Mouse (Mus musculus) limb, embryonic 11.5 days (tissue): ENCODE measurements around the gene Ppm1g. TPM values are rescaled to one million over a fixed set of nuclear protein-coding genes. Genes with fewer than 3 reads are reported as not detected.
A peak's percentile ranks its signal among the peaks of the same experiment; 100 is the strongest.
"Not testable (repeated sequence)": the region's sequence is repeated elsewhere in the genome, so short reads cannot be mapped to it uniquely, and the experiment has no call there.

Experiments
- ATAC-seq: fragments of 200-750 bp; cut with Nextera tagmentation; 2 replicates; pipeline ENCODE4 v1.8.0; 2017; ENCODE audit warnings: low read depth; ENCODE audit not compliant: insufficient number of reproducible peaks, low FRiP score, low TSS enrichment
- DNase-seq: peaks from one replicate; pipeline ENCODE4 v3.0.0-alpha.2; 2015; ENCODE audit warnings: low spot score
- H3K27ac ChIP-seq: fragments of 300-500 bp; sonication (generic); replicated peaks from 2 replicates; pipeline ENCODE4 v1.5.1; 2014; ENCODE audit warnings: low read depth, mild to moderate bottlenecking, low read length
- H3K27me3 ChIP-seq: fragments of 300-500 bp; sonication (generic); 2 replicates; pipeline ENCODE4 v1.6.1; 2014; ENCODE audit warnings: mild to moderate bottlenecking, low read length, mixed read lengths; ENCODE audit not compliant: control insufficient read depth, insufficient read depth
- H3K36me3 ChIP-seq: fragments of 300-500 bp; sonication (generic); 2 replicates; pipeline ENCODE4 v1.6.1; 2014; ENCODE audit warnings: mild to moderate bottlenecking, low read length, moderate library complexity, mixed read lengths; ENCODE audit not compliant: control insufficient read depth, insufficient read depth
- H3K4me1 ChIP-seq: fragments of 300-500 bp; sonication (generic); 2 replicates; pipeline ENCODE4 v1.6.1; 2014; ENCODE audit warnings: low read length, mixed read lengths; ENCODE audit not compliant: control insufficient read depth, insufficient read depth
- H3K4me2 ChIP-seq: fragments of 300-500 bp; sonication (generic); 2 replicates; pipeline ENCODE4 v1.6.1; 2014; ENCODE audit warnings: low read depth, mild to moderate bottlenecking, moderate library complexity; ENCODE audit not compliant: severe bottlenecking
- H3K4me3 ChIP-seq: fragments of 300-500 bp; sonication (generic); 2 replicates; pipeline ENCODE4 v1.5.1; 2014; ENCODE audit warnings: low read depth, low read length
- H3K9ac ChIP-seq: fragments of 300-500 bp; sonication (generic); 2 replicates; pipeline ENCODE4 v1.6.1; 2014; ENCODE audit warnings: mild to moderate bottlenecking, low read length
- H3K9me3 ChIP-seq: fragments of 300-500 bp; sonication (generic); 2 replicates; pipeline ENCODE4 v1.6.1; 2016; ENCODE audit warnings: low read length; ENCODE audit not compliant: control insufficient read depth
- WGBS: fragments of 180-500 bp; shearing (Covaris S2); extraction: QIAGEN DNeasy Blood & Tissue Kit; methylation state at CpG from one replicate; pipeline ENCODE4 v1.1.7; 2014; 5-methylcytosine and 5-hydroxymethylcytosine counted together
- polyA plus RNA-seq: library from polyadenylated mRNA; unstranded; fragments of >200 nt; fragmentation: Nextera tagmentation; extraction: Ambion mirVana; gene quantifications from 2 replicates; pipeline ENCODE4 v1.2.1, GENCODE M21; 2014

Gene Ppm1g
- polyA plus RNA-seq, 1 experiment from 2014 or later: 154 TPM

DNA sequence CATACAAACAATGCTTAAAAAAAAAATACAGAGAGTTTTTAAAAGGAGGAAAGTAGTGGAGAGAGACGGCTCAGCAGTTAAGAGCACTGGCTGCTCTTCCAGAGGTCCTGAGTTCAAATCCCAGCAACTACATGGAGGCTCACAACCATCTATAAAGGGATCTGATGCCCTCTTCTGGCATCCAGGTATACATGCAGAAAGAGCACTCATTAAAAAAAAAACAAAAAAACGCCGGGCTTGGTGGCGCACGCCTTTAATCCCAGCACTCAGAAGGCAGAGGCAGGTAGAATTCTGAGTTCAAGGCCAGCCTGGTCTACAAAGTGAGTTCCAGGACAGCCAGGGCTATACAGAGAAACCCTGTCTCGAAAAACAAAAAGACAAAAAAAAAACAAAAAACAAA is 3.9 kb downstream of the Ppm1g start:
- whole genome bisulfite sequencing: 90% methylated on average over 6 of the region's 6 CpGs
- not testable (repeated sequence) for H3K4me3 ChIP-seq, H3K4me1 ChIP-seq, H3K9ac ChIP-seq, H3K9me3 ChIP-seq, DNase-seq, H3K36me3 ChIP-seq, ATAC-seq, H3K27ac ChIP-seq, H3K4me2 ChIP-seq, H3K27me3 ChIP-seq

DNA sequence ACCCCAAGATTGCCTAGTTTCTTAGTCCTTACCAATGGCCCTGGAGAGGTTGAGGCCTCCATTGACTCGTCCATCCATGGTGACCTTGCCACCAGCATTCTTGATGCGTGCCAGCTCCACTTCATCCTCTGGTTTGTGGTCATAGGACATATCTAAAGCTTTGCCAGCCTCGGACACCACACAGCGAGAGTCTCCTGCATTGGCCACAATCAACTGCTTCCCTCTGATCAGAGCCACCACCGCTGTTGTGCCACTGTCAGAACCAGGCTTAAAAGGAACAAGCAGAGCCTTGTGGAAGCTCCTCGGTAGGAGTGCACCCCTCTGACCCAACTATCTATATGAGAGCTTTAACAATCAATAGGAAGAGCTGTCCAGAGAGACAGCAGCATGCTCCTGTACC is 16.1 kb downstream of the Ppm1g start:
- 90% methylated on average over 6 of the region's 6 CpGs for WGBS

DNA sequence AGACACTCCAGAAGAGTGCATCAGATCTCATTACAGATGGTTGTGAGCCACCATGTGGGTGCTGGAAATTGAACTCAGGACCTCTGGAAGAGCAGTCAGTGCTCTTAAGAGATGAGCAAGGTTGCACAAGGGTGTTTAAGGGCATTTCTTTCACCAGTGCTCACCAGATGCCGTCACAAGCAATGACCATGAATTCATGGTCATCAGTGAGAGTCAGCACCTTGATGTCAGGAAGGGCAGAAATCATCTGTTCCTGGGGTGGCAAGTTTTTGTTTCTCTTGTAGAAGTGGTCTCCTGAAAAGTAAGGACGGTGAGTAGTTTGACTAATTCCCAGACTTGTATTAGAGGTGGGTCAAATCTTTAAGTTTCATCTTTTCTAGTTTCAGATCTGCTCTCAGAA is 16.6 kb downstream of the Ppm1g start:
- Histone ChIP-seq H3K27me3 (no peaks in the 10 kb centered on the region), H3K4me2 (no peak overlapping the region), H3K9me3 (peaks cover 5% of the 10 kb centered on the region), H3K9ac (no peak overlapping the region), H3K4me3 (no peak overlapping the region), H3K36me3 (peaks cover 32% of the 10 kb centered on the region), H3K4me1 (peaks cover 3% of the 10 kb centered on the region; the same call in 1 of the 2 replicates), H3K27ac (no peak overlapping the region)
- WGBS: 90% methylated on average over 2 of the region's 2 CpGs
- DNase-seq: no peak
- ATAC-seq: no peak

More for the DNA sequence above, 16.1 kb downstream of the Ppm1g start:
- Histone ChIP-seq H3K36me3 (peaks cover 27% of the 10 kb centered on the region), H3K4me3 (no peak overlapping the region), H3K9me3 (peaks cover 5% of the 10 kb centered on the region), H3K27me3 (no peaks in the 10 kb centered on the region), H3K4me2 (no peak overlapping the region), H3K9ac (no peak overlapping the region), H3K27ac (no peak overlapping the region), H3K4me1 (peaks cover 3% of the 10 kb centered on the region; the same call in 1 of the 2 replicates)
- DNase-seq: no peak
- no peak for ATAC-seq

DNA sequence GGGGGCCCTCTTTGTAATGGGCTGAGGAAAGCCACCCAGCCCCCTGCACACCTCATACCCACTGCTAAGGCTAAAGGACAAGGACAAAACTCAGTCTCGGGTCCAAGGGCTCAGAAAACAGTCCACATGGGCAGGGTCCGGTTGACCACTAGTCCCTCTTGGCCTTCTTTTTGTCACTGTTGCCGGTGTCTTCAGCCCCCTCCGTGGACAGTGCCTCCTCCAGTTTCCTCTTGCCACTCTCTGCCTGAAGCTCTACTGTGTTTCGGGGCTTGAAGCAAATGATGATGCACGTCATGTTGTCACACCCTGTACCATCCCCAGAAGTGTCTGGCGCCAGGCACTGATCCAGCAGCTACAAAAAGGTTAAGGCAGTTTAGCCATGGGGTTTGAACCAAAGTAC is 17.6 kb downstream of the Ppm1g start:
- 89% methylated on average over 7 of the region's 7 CpGs for WGBS
- peak overlapping the region; percentile 10; the same call in 1 of the 2 replicates for H3K27ac ChIP-seq
- peak overlapping the region; percentile 84 for H3K4me2 ChIP-seq
- DNase-seq (no peak), ATAC-seq (no peak)
- H3K9ac ChIP-seq: peak overlapping the region; percentile 28
- H3K4me1 ChIP-seq: peaks cover 3% of the 10 kb centered on the region; the same call in 1 of the 2 replicates
- H3K36me3 ChIP-seq: peaks cover 42% of the 10 kb centered on the region
- H3K4me3 ChIP-seq: peak overlapping the region; percentile 78
- H3K27me3 ChIP-seq: no peaks in the 10 kb centered on the region
- H3K9me3 ChIP-seq: peaks cover 5% of the 10 kb centered on the region

DNA sequence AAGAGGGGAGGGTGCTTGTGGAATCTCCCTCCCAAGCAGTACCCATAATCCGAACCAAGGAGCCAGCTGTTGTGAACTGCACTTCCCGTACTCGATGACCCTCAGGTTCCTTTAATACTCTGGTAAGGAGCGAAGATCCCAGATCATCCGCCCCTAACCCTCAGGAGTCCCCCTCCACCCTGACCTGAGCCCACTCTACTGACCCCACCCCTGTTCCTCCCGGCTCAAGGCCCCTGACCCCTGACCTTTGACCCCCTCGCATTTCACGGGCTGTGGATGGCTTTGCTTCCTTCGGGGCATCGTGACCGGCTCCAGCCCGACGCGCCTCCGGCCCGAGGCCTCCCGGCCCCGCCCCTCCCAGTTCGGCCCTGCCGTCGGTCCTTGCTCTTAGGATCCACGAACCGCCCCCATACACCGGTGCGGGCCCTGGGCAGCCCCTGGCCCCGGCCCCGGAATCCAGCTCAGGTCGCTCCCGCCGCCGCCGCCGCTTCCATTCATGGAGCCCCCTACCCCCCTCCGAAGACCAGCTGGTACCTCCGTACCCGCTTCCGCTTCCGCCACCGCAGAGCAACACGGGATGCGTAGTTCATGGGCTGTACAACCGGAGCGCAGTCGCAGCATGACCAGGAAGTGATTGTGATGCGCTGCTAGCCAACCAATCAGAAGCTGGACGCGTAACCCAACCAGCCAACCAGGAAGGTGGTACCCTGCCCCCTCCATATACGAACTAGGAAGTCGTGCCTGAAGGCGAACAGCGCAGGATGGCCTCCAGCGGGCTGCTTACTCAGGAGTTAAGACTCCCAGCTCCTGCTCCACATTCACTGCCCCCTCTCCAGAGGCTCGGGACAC is 18.5 kb downstream of the Ppm1g start, which contains the start of gene Zfp513:
Gene Zfp513, minus strand, starts transcription at position 562 of the 849 bp plus-strand sequence.
- Histone ChIP-seq H3K4me3 (peak within 1 kb of the TSS; percentile 78), H3K4me1 (peaks cover 3% of the 10 kb centered on the region; the same call in 1 of the 2 replicates), H3K4me2 (peak within 1 kb of the TSS; percentile 84), H3K9ac (peak within 1 kb of the TSS; percentile 83), H3K27me3 (no peaks in the 10 kb centered on the region), H3K27ac (peak within 1 kb of the TSS; percentile 56; the same call in 1 of the 2 replicates), H3K36me3 (peaks cover 51% of the 10 kb centered on the region), H3K9me3 (peaks cover 5% of the 10 kb centered on the region)
- under 1% methylated on average over 53 of the region's 53 CpGs for WGBS
- DNase-seq: peak; percentile 96
- ATAC-seq: peak; percentile 97

DNA sequence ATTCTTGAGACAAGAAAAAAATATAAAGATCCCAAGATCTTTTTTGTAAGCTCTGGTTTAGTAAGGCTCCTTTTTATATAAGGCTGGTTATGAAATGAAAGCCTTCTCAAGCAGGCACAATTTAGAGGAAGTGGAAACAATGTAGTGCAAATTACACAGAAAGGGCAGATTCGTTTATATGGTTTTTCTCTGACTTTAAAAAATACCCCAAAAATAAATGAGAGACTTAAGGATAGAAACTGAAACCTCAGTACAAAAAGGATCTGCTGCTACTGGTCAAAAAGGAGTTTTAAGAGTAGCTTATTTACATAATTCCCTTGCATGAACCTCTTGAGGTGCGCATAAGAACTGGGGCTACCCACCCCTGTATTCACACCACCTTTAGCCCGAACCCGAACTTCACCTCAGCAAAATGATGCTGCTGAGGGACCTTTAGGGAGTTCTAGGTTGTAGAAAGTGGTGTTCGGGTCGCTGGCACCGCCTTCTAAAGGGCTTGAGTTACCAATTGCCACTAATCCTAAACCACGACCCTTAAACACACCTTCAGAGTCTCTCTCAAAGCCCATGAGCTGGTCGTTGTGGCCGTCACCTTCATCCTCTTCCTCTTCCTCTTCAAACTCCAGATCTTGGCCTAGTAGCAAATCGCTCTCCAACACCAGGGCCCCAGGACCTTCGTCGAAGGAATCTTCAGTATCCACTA is 19.3 kb downstream of the Ppm1g start:
- WGBS: 19% methylated on average over 13 of the region's 13 CpGs
- H3K27ac ChIP-seq: 0 out of 2 replicates have a peak overlapping the region, but pooled peaks have one; percentile 56
- peaks cover 3% of the 10 kb centered on the region; the same call in 1 of the 2 replicates for H3K4me1 ChIP-seq
- H3K27me3 ChIP-seq: no peaks in the 10 kb centered on the region
- H3K9ac ChIP-seq: peak overlapping the region; percentile 83
- peak overlapping the region; percentile 84 for H3K4me2 ChIP-seq
- peaks cover 5% of the 10 kb centered on the region for H3K9me3 ChIP-seq
- no peak for DNase-seq
- no peak for ATAC-seq
- H3K36me3 ChIP-seq: peaks cover 55% of the 10 kb centered on the region
- peak overlapping the region; percentile 78 for H3K4me3 ChIP-seq

DNA sequence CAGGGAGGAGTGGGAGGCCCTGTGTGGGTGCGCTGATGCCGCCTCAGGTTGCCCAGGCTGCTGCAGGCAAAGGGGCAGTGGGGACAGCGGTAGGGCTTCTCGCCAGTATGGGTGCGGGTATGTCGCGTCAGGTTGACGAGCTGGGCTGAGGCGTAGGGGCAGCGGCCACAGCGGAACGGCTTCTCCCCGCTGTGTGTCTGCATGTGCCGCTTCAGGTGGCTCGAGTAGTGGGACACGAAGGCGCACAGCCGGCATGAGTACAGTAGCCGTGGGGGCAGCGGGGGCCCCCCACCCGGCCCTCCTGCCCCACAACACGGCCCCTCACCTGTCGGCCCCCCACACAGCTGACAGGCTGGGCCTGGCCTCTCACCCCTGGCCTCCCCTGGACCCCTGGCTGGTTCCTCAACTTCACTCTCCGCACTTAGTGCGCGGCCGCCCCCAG is 20.1 kb downstream of the Ppm1g start:
- Histone ChIP-seq H3K27ac (no peak overlapping the region), H3K27me3 (no peaks in the 10 kb centered on the region), H3K4me2 (no peak overlapping the region; the same call in 1 of the 2 replicates), H3K4me3 (no peak overlapping the region), H3K4me1 (peaks cover 3% of the 10 kb centered on the region; the same call in 1 of the 2 replicates), H3K9me3 (peaks cover 5% of the 10 kb centered on the region), H3K9ac (no peak overlapping the region), H3K36me3 (peaks cover 55% of the 10 kb centered on the region)
- DNase-seq (no peak), ATAC-seq (no peak)
- 89% methylated on average over 27 of the region's 27 CpGs for WGBS

DNA sequence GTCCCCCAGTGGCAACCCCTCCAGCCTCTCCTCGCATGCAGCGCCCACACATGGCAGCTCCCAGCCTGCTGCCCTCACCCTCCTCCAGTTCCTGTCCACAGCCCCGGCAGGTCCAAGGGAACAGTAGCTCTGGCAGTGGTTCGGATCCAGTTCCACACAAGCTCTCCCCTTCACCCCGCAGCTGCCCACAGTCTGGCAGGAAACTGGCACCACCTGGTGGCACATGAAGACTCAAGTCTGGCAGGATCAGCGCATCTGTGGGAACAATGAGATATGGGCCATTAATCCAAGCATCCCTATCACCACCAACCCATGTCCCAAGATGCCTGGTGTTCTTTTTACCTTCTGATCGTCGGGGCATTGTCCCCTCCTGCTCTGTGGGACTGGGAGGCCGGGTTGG is 20.6 kb downstream of the Ppm1g start:
- H3K9me3 ChIP-seq: peaks cover 5% of the 10 kb centered on the region
- H3K4me3 ChIP-seq: no peak overlapping the region
- no peaks in the 10 kb centered on the region for H3K27me3 ChIP-seq
- H3K4me1 ChIP-seq: peaks cover 3% of the 10 kb centered on the region; the same call in 1 of the 2 replicates
- H3K27ac ChIP-seq: no peak overlapping the region
- ATAC-seq (no peak), DNase-seq (no peak)
- H3K4me2 ChIP-seq: no peak overlapping the region
- no peak overlapping the region for H3K9ac ChIP-seq
- 90% methylated on average over 9 of the region's 9 CpGs for WGBS
- H3K36me3 ChIP-seq: peaks cover 55% of the 10 kb centered on the region
